Mouse (Mus musculus) right cerebral cortex, adult 18-20 months (tissue): ENCODE data around the gene Zhx3.

Source experiments
- DNase-seq: peaks from one replicate; pipeline ENCODE4 v3.0.0; 2022; ENCODE audit warnings: mixed read lengths

The Zhx3 gene

GRCm38 (mm10) chr2:160746637-160747036 lies 126.2 kb downstream of the Zhx3 start:
- DNase-seq = no peak

- no peak for DNase-seq
Measured at GRCm38 (mm10) chr2:160745497-160745896, 127.3 kb downstream of the Zhx3 start.

- DNase-seq = no peak
Measured at GRCm38 (mm10) chr2:160744823-160745210, 128.0 kb downstream of the Zhx3 start.

- DNase-seq = peak; percentile 35
Measured at GRCm38 (mm10) chr2:160744040-160744822, 128.6 kb downstream of the Zhx3 start.

DNA sequence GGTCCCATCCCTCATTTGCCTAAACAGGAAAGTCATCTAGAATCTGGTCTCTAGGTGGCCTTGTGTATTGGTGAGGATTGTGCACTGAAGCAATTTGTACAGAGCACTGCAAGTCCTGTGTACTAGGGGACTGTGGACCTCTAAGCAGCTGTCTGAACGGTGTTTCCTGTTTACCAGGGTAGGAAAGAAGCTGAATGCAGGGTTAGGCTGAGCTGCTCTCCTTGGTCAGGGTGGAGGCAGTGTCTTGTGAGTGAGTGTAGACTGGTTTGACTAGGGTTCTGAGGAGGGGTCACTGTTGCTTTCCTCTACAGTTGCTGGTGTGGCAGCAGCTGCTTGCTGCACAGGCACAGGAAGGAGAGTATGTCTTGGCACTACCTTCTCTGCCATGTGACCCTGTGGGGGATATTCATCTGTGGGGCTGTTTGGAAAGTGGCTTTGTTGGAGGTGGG lies 130.6 kb downstream of the Zhx3 start:
- no peak for DNase-seq

DNA sequence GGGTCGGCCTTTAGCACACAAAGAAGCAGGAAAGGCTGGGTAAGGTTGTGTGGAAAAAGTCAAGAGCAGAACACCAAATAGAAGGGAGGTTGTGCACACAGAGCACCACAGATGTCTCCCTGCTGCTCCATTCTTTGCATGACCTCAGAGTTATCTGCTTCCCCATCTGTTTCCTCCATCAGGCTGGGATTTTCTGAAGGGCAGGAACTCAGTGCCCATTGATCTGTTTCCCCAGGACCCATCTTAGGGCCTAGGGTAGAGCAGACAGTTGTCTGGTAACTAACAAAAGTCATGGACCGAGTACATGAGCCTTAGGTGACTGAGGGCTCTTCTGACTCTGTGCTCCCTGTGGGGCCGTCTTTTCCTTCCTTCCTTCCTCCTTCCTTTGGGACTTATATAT lies 131.2 kb downstream of the Zhx3 start:
- DNase-seq = no peak

DNA sequence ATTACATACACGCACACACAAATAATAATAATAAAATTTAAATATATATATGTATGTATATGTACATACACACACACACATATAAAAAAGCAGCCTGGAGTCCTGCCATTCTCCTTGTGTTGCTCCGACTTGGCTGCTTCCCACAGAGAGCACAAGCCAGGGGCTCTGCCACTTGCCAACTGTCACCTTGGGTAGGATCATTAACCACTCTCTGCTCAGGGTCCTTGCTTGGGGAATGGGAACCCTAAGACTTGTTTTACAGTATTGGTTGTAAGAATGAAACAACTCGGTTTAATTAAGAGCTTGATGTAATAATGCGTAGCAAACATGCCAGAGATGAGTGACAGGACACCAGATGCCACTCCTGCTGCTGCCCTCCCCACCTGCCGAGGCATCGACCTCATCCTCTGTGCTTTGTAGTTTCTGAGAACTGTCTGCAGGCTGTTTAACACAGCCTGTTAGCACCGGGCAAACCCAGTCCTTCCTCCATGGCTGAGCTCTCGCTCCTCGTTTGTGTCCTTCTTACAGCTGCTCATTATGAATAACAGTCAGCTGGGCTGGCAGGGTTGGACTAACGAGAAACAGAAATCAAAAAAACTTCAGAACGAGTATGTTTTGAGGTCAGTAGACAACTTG lies 132.2 kb downstream of the Zhx3 start:
- DNase-seq = no peak

- DNase-seq = no peak
Measured at GRCm38 (mm10) chr2:160739647-160740356, 133.0 kb downstream of the Zhx3 start.

GRCm38 (mm10) chr2:160738354-160738753 lies 134.4 kb downstream of the Zhx3 start:
- no peak for DNase-seq

GRCm38 (mm10) chr2:160736466-160736865 lies 136.3 kb downstream of the Zhx3 start:
- DNase-seq = no peak

- DNase-seq = no peak
Measured at GRCm38 (mm10) chr2:160735706-160736310, 137.0 kb downstream of the Zhx3 start.

DNA sequence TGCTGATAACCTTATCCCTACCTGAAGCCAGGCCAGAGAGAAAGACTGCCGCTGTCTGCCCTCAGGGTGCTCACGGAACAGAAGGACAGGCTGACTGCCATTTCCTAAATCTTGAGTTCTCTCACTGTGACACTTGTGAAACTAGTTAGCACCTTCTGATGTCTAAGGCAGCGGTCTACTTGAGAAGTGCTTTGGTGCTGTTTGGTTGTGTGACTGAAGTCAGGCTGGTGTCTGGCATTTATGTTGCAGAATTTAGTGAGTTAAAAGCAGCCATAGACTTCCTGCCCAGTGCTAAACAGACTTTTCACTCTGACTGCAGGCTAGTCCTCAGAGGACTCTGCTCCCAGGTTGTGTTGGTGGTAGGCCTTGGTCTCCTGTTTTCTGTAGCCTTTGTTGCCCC lies 138.5 kb downstream of the Zhx3 start:
- no peak for DNase-seq

DNA sequence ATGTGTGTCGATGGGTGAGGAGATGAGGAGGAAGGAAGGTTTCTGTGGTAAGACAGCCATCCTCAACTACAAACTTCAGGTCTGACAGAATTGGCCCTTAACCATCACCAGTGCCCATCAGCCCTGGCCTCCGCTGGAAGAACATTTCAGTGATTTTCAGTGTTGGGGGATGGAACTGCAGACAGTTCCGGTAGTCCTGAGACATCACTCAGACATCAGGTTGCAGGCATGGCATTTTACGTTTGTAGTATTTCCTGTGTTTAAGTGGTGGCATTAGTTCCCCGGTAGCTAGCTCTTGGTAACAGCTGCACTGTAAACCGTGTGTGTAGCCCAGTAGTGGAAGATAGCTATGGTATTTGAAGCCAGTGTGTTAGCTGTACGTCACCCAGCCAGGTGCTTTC lies 139.7 kb downstream of the Zhx3 start:
- DNase-seq = no peak

GRCm38 (mm10) chr2:160732420-160732995 lies 140.3 kb downstream of the Zhx3 start:
- DNase-seq = no peak

- peak; percentile 46 for DNase-seq
Measured at GRCm38 (mm10) chr2:160731839-160732261, 140.9 kb downstream of the Zhx3 start.

- DNase-seq = peak; percentile 96
Measured at GRCm38 (mm10) chr2:160731117-160731838, 141.5 kb downstream of the Zhx3 start, which contains the start of gene Plcg1. Plcg1 (plus strand) TSS chr2:160731300.

GRCm38 (mm10) chr2:160730797-160731116 lies 142.0 kb downstream of the Zhx3 start:
- peak; percentile 27 for DNase-seq

DNA sequence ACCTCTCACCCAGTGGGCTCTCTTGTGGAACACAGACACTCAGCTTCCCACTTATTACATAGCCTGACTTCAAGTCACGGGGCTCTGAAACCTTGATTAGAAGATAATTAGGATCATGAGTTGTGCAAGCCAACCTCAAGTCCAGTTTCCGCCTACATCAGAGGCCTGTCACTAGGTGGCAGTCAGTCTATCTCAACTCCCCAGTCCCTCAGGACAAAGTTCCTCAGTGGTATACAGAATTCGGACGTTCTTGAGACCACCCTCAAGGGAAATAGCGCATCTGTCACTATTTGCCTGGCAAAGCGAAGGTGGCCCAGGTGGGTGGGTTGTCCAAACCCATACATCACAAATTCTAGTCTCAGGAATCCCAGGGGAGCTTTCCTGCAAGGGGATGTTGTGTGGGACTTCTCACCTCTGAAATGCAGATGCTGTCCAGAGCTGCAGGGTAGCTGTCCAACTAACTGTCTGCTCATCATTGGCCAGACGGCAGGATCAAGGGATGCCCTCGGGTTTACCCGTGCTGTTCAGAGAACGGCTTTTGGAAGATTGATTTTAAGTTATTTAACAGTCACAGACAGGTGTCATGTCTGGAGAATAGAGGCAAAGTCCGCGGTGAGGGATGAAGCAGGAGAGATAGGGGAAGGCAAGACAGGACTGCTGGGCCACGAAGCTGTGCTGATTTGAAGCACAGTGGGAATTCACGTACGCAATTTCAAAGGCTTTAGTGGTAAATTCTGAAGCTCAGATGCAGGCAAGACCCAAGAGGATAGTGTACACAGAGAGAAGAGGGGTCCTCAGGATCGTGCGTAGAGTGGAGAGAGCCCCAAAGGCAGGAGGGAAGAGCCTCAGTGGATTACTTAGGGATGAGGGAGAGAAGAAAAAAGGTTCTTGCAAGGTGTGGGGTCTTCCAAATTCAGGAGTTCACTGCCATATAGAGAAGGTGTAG lies 142.7 kb downstream of the Zhx3 start:
- DNase-seq = no peak

DNA sequence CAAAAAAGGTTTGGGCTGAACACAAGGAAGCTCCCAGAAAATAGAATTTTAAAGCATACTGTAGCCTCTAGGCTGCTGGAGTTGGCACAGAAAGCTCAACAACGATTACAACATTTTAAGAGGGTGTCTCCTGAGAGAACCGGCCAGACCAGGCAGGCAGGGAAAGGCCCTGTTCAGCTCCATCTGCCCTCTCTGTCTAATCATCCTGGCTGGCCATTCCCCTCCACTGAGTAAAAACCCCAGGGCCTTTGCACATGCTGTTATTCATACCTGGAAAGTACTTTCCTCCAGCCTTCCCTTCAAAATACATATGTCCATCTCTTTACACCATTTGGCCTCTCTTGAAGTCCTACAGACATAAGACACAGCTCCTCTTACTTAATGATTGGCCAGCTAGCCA lies 143.4 kb downstream of the Zhx3 start:
- no peak for DNase-seq

DNA sequence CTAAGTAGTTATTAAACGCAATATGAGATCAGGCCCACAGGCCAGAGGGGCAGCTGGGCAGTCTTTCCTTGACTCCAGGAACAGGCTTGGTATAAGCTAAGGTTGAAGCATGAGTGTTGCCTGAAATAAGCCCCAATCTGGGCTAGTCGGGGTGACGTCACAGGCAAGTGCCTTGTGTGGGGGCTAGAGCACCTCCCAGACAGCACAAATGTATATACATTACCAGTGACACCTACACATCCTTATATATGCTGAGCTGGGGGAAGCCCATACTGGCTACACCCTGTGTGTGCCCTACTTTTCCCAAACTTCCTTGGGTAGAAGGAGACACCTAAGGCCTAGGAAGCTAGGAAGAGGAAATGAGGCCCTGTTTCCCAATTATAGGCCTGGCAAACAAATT lies 143.8 kb downstream of the Zhx3 start:
- DNase-seq = peak; percentile 78
